Mouse (Mus musculus) right cerebral cortex, postnatal 14 days (tissue): ENCODE data around the gene Rnf220.

ENCODE experiments used
- DNase-seq: peaks from one replicate; pipeline ENCODE4 v3.0.0; 2022

Gene Rnf220

GRCm38 (mm10) chr4:117487471-117487870, 9.4 kb downstream of the Rnf220 start:
- DNase-seq = no peak

GRCm38 (mm10) chr4:117486188-117486587, 10.7 kb downstream of the Rnf220 start:
- no peak for DNase-seq

GRCm38 (mm10) chr4:117485045-117485780, 11.6 kb downstream of the Rnf220 start:
- DNase-seq = no peak

GRCm38 (mm10) chr4:117484256-117485044, 12.4 kb downstream of the Rnf220 start:
- DNase-seq = peak; percentile 46

GRCm38 (mm10) chr4:117483931-117484255, 13.0 kb downstream of the Rnf220 start:
- DNase-seq = no peak

GRCm38 (mm10) chr4:117482103-117482502, 14.7 kb downstream of the Rnf220 start:
- no peak for DNase-seq

GRCm38 (mm10) chr4:117480611-117481445, 16.0 kb downstream of the Rnf220 start:
- DNase-seq = no peak

- DNase-seq = no peak
Observed at GRCm38 (mm10) chr4:117479951-117480350, 16.9 kb downstream of the Rnf220 start.

- DNase-seq = no peak
Observed at GRCm38 (mm10) chr4:117478101-117478673, 18.7 kb downstream of the Rnf220 start.

GRCm38 (mm10) chr4:117477401-117477800, 19.5 kb downstream of the Rnf220 start:
- no peak for DNase-seq

GRCm38 (mm10) chr4:117476777-117477176, 20.1 kb downstream of the Rnf220 start:
- no peak for DNase-seq

- DNase-seq = no peak
Observed at GRCm38 (mm10) chr4:117476355-117476754, 20.5 kb downstream of the Rnf220 start.

- DNase-seq = no peak
Observed at GRCm38 (mm10) chr4:117473985-117474354, 22.9 kb downstream of the Rnf220 start.

GRCm38 (mm10) chr4:117473291-117473984, 23.4 kb downstream of the Rnf220 start:
- no peak for DNase-seq

GRCm38 (mm10) chr4:117469471-117469870, 27.4 kb downstream of the Rnf220 start:
- DNase-seq = no peak

- no peak for DNase-seq
Observed at GRCm38 (mm10) chr4:117467936-117468335, 28.9 kb downstream of the Rnf220 start.

GRCm38 (mm10) chr4:117449151-117449550, 47.7 kb downstream of the Rnf220 start:
- no peak for DNase-seq

- no peak for DNase-seq
Observed at GRCm38 (mm10) chr4:117447926-117448325, 48.9 kb downstream of the Rnf220 start.

GRCm38 (mm10) chr4:117445516-117446207, 51.2 kb downstream of the Rnf220 start:
- no peak for DNase-seq

- no peak for DNase-seq
Observed at GRCm38 (mm10) chr4:117438919-117439318, 57.9 kb downstream of the Rnf220 start.

GRCm38 (mm10) chr4:117438064-117438463, 58.8 kb downstream of the Rnf220 start:
- no peak for DNase-seq
